Mouse (Mus musculus) cerebellum, postnatal 4 days (tissue): Measurements from ENCODE around the gene Gm10330.
A peak's percentile ranks its signal among the peaks of the same experiment; 100 is the strongest.
"Not testable (repeated sequence)": the region's sequence is repeated elsewhere in the genome, so short reads cannot be mapped to it uniquely, and the experiment has no call there.

Experiments
- DNase-seq, 2 experiments: peaks; one replicate each; pipeline ENCODE4 v3.0.0; 2022; ENCODE audit warnings: low spot score in 2 of 2, mixed read lengths in 1 of 2

The Gm10330 gene

GRCm38 (mm10) chr12:23780165-23780564 is at the start of gene Gm10330:
TSS of gene Gm10330 (minus strand) at chr12:23780265.
- DNase-seq, result not testable (repeated sequence)

- DNase-seq, result not testable (repeated sequence)
Measured at GRCm38 (mm10) chr12:23800776-23801175, 20.7 kb upstream of the Gm10330 start.

- peak in 1 of 2 experiments; percentile 1 for DNase-seq
Measured at GRCm38 (mm10) chr12:23800366-23800765, 20.3 kb upstream of the Gm10330 start.
